Mouse (Mus musculus) kidney, adult 2 months (tissue): ENCODE measurements around the gene Tmem192.

Experiments used
- CTCF ChIP-seq: fragments of 200-500 bp; conservative IDR thresholded peaks from 2 replicates; pipeline ENCODE4 v1.5.1; 2011; ENCODE audit warnings: low read depth, mild to moderate bottlenecking, control low read depth, low read length, moderate library complexity, mixed read lengths; ENCODE audit not compliant: insufficient read depth, insufficient read length
- POLR2A ChIP-seq: fragments of 200-500 bp; IDR thresholded peaks from one replicate; pipeline ENCODE4 v1.6.1; 2011; ENCODE audit warnings: low read depth, low read length, control low read depth

DNA sequence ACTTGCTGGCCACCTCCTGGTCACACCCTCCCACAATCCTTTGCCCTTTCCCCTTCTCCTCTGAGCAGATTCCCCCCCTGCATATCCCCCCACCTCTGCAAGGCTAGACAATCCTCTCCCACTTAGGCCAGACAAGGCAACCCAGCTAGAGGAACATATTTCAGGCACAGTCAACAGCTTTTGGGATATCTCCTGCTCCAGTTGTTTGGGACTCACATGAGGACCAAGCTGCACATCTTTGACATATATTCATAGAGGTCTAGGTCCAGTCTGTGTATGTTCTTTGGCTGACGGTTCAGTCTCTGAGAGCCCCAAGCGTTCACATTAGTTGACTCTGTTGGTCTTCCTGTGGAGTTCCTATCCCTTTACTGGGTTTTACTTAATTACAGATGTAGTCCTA is 37.0 kb upstream of the Tmem192 start:
- TF ChIP-seq CTCF (no peak), POLR2A (no peak)
